Mouse (Mus musculus): ENCODE results near the gene Trabd2b. TPM values are rescaled to one million over a fixed set of nuclear protein-coding genes. Genes with fewer than 3 reads are reported as not detected.

The Trabd2b gene
- 0.11 and 0.31 TPM in 2 replicates for total RNA-seq (2012; rRNA removed)

- no peak for DNase-seq (ENCODE audit: low read depth, low spot score)
- in situ Hi-C loops (cut with MboI; ENCODE audit: low sequenced_read_pairs in 2 of 2, unreplicated experiment in 2 of 2): loop anchor here in 1 of 2 experiments (25.0 kb wide), 1 partner anchor 506 kb away; the partner anchor contains the start of gene Foxd2
Observed at GRCm38 (mm10) chr4:114406355-114407101, at the start of gene Trabd2b. Gene Trabd2b (plus strand): TSS chr4:114406724.

GRCm38 (mm10) chr4:114357420-114357819 lies 49.1 kb upstream of the Trabd2b start:
- Histone ChIP-seq H3K9me3 (ENCODE audit: control insufficient read depth, insufficient read depth, low read depth, low read length) (no peaks in the 10 kb centered on the region), H3K36me3 (ENCODE audit: control insufficient read depth, insufficient read depth, low read length, poor library complexity, severe bottlenecking) (no peaks in the 10 kb centered on the region), H3K9ac (ENCODE audit: insufficient read depth, low read depth, low read length, poor library complexity, severe bottlenecking) (no peak overlapping the region), H3K4me1 (ENCODE audit: control insufficient read depth in 2 of 2, insufficient read depth in 2 of 2, low read length in 2 of 2, poor library complexity in 1 of 2) (no peaks in the 10 kb centered on the region), H3K27ac (ENCODE audit: insufficient read depth, low read depth, low read length, poor library complexity, severe bottlenecking) (no peak overlapping the region), H3K4me3 (ENCODE audit: insufficient read depth in 1 of 2, low read depth in 1 of 2, low read length in 2 of 2, poor library complexity in 1 of 2, severe bottlenecking in 1 of 2) (no peak overlapping the region)
- no peak for TF ChIP-seq ZNF384 (IDR thresholded peaks at IDR 0.05; ENCODE audit: low read depth, low read length)
- no peak for TF ChIP-seq MAFK (IDR thresholded peaks at IDR 0.05; ENCODE audit: insufficient read depth, low read depth, low read length)
- no peak for TF ChIP-seq HCFC1 (IDR thresholded peaks at IDR 0.05; ENCODE audit: borderline replicate concordance, insufficient read depth, low read length)
- TF ChIP-seq ZC3H11A (IDR thresholded peaks at IDR 0.05; ENCODE audit: borderline replicate concordance, low read depth, low read length): no peak
- TF ChIP-seq CHD2 (IDR thresholded peaks at IDR 0.05; ENCODE audit: low read depth, low read length): no peak
- in situ Hi-C loops (cut with MboI; ENCODE audit: low sequenced_read_pairs in 2 of 2, unreplicated experiment in 2 of 2): no loop called here
- DNase-seq (ENCODE audit: low read depth, low spot score): no peak

More at GRCm38 (mm10) chr4:114406355-114407101, at the start of gene Trabd2b:
- Histone ChIP-seq H3K9ac (ENCODE audit: insufficient read depth, low read depth, low read length, poor library complexity, severe bottlenecking) (peak within 1 kb of the TSS; percentile 71), H3K27ac (ENCODE audit: insufficient read depth, low read depth, low read length, poor library complexity, severe bottlenecking) (no peak within 1 kb of the TSS), H3K36me3 (ENCODE audit: control insufficient read depth, insufficient read depth, low read length, poor library complexity, severe bottlenecking) (no peaks in the 10 kb centered on the region), H3K4me1 (ENCODE audit: control insufficient read depth in 2 of 2, insufficient read depth in 2 of 2, low read length in 2 of 2, poor library complexity in 1 of 2) (no peaks in the 10 kb centered on the region), H3K4me3 (ENCODE audit: insufficient read depth in 1 of 2, low read depth in 1 of 2, low read length in 2 of 2, poor library complexity in 1 of 2, severe bottlenecking in 1 of 2) (peak within 1 kb of the TSS; percentile 74 to 81), H3K9me3 (ENCODE audit: control insufficient read depth, insufficient read depth, low read depth, low read length) (no peaks in the 10 kb centered on the region)
- no peak for TF ChIP-seq ZNF384 (IDR thresholded peaks at IDR 0.05; ENCODE audit: low read depth, low read length)
- TF ChIP-seq MAFK (IDR thresholded peaks at IDR 0.05; ENCODE audit: insufficient read depth, low read depth, low read length): no peak
- no peak for TF ChIP-seq CHD2 (IDR thresholded peaks at IDR 0.05; ENCODE audit: low read depth, low read length)
- TF ChIP-seq ZC3H11A (IDR thresholded peaks at IDR 0.05; ENCODE audit: borderline replicate concordance, low read depth, low read length): no peak
- no peak for TF ChIP-seq HCFC1 (IDR thresholded peaks at IDR 0.05; ENCODE audit: borderline replicate concordance, insufficient read depth, low read length)

DNA sequence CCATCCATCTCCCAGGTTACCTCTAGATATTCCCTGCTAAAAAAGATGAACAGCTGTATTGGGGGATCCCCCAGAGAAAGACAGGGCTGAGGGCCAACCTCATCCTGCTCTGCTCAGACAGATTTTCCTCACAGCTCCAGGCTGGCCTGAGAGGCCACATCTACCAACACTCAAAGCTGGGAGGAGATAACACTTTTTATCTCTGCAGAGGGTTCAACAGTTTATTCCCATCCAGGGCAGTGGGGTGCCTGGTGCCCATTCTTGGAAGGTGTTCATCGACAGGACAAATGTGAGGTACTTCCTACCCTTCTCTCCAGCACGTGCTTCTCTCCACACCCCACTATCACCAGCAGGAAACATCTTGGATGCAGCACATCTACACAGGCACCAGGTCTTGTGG lies 47.6 kb upstream of the Trabd2b start:
- Histone ChIP-seq H3K27ac (ENCODE audit: insufficient read depth, low read depth, low read length, poor library complexity, severe bottlenecking) (no peak overlapping the region), H3K36me3 (ENCODE audit: control insufficient read depth, insufficient read depth, low read length, poor library complexity, severe bottlenecking) (no peaks in the 10 kb centered on the region), H3K4me1 (ENCODE audit: control insufficient read depth in 2 of 2, insufficient read depth in 2 of 2, low read length in 2 of 2, poor library complexity in 1 of 2) (no peaks in the 10 kb centered on the region), H3K9ac (ENCODE audit: insufficient read depth, low read depth, low read length, poor library complexity, severe bottlenecking) (no peak overlapping the region), H3K4me3 (ENCODE audit: insufficient read depth in 1 of 2, low read depth in 1 of 2, low read length in 2 of 2, poor library complexity in 1 of 2, severe bottlenecking in 1 of 2) (no peak overlapping the region), H3K9me3 (ENCODE audit: control insufficient read depth, insufficient read depth, low read depth, low read length) (no peaks in the 10 kb centered on the region)
- in situ Hi-C loops (cut with MboI; ENCODE audit: low sequenced_read_pairs in 2 of 2, unreplicated experiment in 2 of 2): no loop called here
- TF ChIP-seq HCFC1 (IDR thresholded peaks at IDR 0.05; ENCODE audit: borderline replicate concordance, insufficient read depth, low read length) (no peak), CHD2 (IDR thresholded peaks at IDR 0.05; ENCODE audit: low read depth, low read length) (no peak), ZNF384 (IDR thresholded peaks at IDR 0.05; ENCODE audit: low read depth, low read length) (no peak), ZC3H11A (IDR thresholded peaks at IDR 0.05; ENCODE audit: borderline replicate concordance, low read depth, low read length) (no peak), MAFK (IDR thresholded peaks at IDR 0.05; ENCODE audit: insufficient read depth, low read depth, low read length) (no peak)
- no peak for DNase-seq (ENCODE audit: low read depth, low spot score)

- Histone ChIP-seq H3K9ac (ENCODE audit: insufficient read depth, low read depth, low read length, poor library complexity, severe bottlenecking) (no peak overlapping the region), H3K4me3 (ENCODE audit: insufficient read depth in 1 of 2, low read depth in 1 of 2, low read length in 2 of 2, poor library complexity in 1 of 2, severe bottlenecking in 1 of 2) (no peak overlapping the region), H3K36me3 (ENCODE audit: control insufficient read depth, insufficient read depth, low read length, poor library complexity, severe bottlenecking) (no peaks in the 10 kb centered on the region), H3K4me1 (ENCODE audit: control insufficient read depth in 2 of 2, insufficient read depth in 2 of 2, low read length in 2 of 2, poor library complexity in 1 of 2) (no peaks in the 10 kb centered on the region), H3K27ac (ENCODE audit: insufficient read depth, low read depth, low read length, poor library complexity, severe bottlenecking) (no peak overlapping the region), H3K9me3 (ENCODE audit: control insufficient read depth, insufficient read depth, low read depth, low read length) (no peaks in the 10 kb centered on the region)
- in situ Hi-C loops (cut with MboI; ENCODE audit: low sequenced_read_pairs in 2 of 2, unreplicated experiment in 2 of 2): no loop called here
- TF ChIP-seq HCFC1 (IDR thresholded peaks at IDR 0.05; ENCODE audit: borderline replicate concordance, insufficient read depth, low read length) (no peak), MAFK (IDR thresholded peaks at IDR 0.05; ENCODE audit: insufficient read depth, low read depth, low read length) (no peak), CHD2 (IDR thresholded peaks at IDR 0.05; ENCODE audit: low read depth, low read length) (no peak), ZC3H11A (IDR thresholded peaks at IDR 0.05; ENCODE audit: borderline replicate concordance, low read depth, low read length) (no peak), ZNF384 (IDR thresholded peaks at IDR 0.05; ENCODE audit: low read depth, low read length) (no peak)
- DNase-seq (ENCODE audit: low read depth, low spot score): no peak
Observed at GRCm38 (mm10) chr4:114359818-114360217, 46.7 kb upstream of the Trabd2b start.

Data from ES-E14 (cell line).